Mouse (Mus musculus): ENCODE measurements around the gene Pramel3.
"Not testable (repeated sequence)": the region's sequence is repeated elsewhere in the genome, so short reads cannot be mapped to it uniquely, and the experiment has no call there.

Gene Pramel3

DNA sequence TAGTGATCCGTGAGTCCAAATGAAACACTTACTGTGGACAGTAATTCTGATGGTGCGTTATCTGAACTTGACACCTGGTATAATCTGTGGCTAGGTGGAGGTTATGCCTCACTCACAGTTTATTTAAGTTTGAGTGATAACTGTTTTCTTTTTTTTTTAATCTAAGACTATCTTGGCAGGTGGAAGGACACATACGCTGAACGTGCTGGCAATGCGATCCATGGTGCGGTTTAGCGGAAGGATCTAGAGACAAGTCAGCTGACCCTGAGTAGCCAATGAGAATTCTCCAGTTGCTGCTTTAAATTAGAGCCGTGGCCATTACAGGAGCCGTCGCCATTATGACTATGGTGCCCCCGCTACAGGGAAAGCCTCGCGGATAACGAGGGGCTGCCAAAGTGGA is at the start of gene Pramel3:
TSS of gene Pramel3 (plus strand) at position 301 of the 400 bp plus-strand sequence.
- in situ Hi-C loops (cut with MboI, MseI), result not testable (repeated sequence)

DNA sequence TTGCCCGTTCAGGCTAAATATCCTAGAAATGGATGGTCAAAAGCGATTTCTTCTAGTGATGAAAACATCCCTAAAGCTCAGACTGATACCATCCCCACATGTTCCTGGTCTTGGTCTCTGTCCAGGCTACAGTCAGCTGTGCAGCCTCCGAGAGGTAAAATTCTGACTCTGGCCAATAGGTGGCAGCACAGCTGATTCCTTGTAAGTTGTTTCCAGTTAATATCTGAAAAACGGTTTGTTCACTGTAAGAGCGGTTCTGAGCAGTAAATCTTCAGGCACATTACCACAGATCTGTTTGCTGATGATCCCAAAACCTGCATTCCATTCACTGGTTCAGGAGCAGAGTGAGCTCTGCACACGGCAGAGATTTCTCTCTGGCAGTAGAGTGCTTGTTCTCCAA is 58.6 kb downstream of the Pramel3 start:
- in situ Hi-C loops (cut with MboI, MseI), result loop anchor here in 1 of 2 experiments (5.0 kb wide), 1 partner anchor 62 kb away; no protein-coding TSS in a partner anchor

DNA sequence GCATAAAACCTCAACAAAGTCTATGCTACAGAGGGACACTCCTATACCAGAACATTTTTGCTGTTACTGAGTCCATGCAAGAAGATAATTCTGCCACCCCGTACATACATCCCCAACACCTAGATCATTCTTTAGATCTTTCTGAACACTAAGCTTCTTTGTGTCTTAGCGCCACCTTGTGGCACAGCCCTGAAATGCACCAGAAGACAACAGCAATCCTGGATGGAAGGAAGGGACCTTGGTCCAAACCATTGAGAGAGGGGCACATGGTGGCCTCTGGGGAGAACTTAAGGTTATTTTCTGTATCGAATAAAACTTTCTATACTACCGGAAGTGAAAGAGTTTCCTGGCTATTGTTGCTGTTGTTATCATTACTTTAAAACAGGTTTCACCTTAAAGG is 59.8 kb downstream of the Pramel3 start:
- in situ Hi-C loops (cut with MboI, MseI), result loop anchor here in 1 of 2 experiments (5.0 kb wide), 1 partner anchor 60 kb away; no protein-coding TSS in a partner anchor

Data from T-helper 17 cell (primary cell).